Mouse (Mus musculus) monocyte, adult 2 months (primary cell): ENCODE results near the gene Ankrd27.

Source experiments
- DNase-seq, 2 experiments: peaks; one replicate each; pipeline ENCODE4 v3.0.0; 2022; ENCODE audit warnings: low spot score in 2 of 2, low read depth in 1 of 2

Gene Ankrd27

DNA sequence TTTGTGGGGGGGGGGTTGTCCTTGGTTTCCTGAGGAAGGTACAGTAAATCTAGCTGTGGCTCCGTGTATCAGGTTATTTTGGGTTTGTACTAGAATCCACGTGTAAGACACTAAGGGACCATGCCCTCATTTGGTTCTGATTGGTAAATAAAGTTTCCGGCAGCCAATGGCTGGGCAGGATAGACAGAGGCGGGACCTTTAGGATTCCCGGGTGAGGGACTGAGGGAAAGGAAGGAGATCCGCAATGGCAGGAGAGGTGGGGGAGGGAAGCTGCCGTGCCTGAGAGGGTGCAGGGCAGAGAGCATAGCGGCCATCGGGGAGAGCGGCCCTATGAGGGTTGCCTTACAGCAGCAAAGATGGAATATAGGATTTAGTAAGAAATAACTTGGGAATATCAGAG lies 101.2 kb downstream of the Ankrd27 start:
- DNase-seq: no peak

DNA sequence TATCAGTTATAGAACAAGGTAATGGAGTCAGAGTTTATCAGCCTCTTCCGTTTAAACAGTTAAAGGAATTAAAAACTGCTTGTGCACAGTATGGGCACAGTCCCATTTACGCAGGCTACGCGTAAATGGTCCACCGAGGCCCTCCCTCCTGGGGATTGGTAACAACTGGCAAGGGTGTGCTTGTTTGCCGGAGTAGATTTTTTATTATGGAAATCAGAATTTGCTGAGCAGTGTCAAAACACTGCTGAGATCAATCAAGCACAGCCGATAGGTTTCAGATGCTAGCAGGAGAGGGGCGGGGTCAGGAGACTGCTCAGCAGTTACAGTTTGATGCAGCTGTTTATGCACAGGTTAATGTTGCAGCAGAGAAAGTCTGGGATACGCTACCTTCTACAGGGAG lies 102.2 kb downstream of the Ankrd27 start:
- DNase-seq: no peak
